Mouse (Mus musculus) kidney, embryonic 16.5 days (tissue): ENCODE data around the gene Bmp2k. TPM values are rescaled to one million over a fixed set of nuclear protein-coding genes. Genes with fewer than 3 reads are reported as not detected.
"Not testable (repeated sequence)": the region's sequence is repeated elsewhere in the genome, so short reads cannot be mapped to it uniquely, and the experiment has no call there.

ENCODE experiments used
- ATAC-seq: fragments of 200-750 bp; cut with Nextera tagmentation; 2 replicates; pipeline ENCODE4 v1.8.0; 2017; ENCODE audit warnings: moderate TSS enrichment; ENCODE audit not compliant: low FRiP score, low TSS enrichment
- H3K27ac ChIP-seq: fragments of 300-500 bp; sonication (generic); 2 replicates; pipeline ENCODE4 v1.5.1; 2014; ENCODE audit warnings: low read length
- H3K27me3 ChIP-seq: fragments of 300-500 bp; sonication (generic); 2 replicates; pipeline ENCODE4 v1.6.1; 2014; ENCODE audit warnings: low read length, control low read depth, mixed read lengths; ENCODE audit not compliant: insufficient read depth
- H3K36me3 ChIP-seq: fragments of 300-500 bp; sonication (generic); 2 replicates; pipeline ENCODE4 v1.6.1; 2014; ENCODE audit warnings: low read length, control low read depth, mixed read lengths; ENCODE audit not compliant: insufficient read depth
- H3K4me1 ChIP-seq: fragments of 300-500 bp; sonication (generic); 2 replicates; pipeline ENCODE4 v1.6.1; 2014; ENCODE audit warnings: low read length, control low read depth, mixed read lengths; ENCODE audit not compliant: insufficient read depth
- H3K4me2 ChIP-seq: fragments of 300-500 bp; sonication (generic); replicated peaks from 2 replicates; pipeline ENCODE4 v1.6.1; 2014; ENCODE audit warnings: low read depth, low read length
- H3K4me3 ChIP-seq: fragments of 300-500 bp; sonication (generic); 2 replicates; pipeline ENCODE4 v1.5.1; 2014; ENCODE audit warnings: mild to moderate bottlenecking, low read length
- H3K9ac ChIP-seq: fragments of 300-500 bp; sonication (generic); replicated peaks from 2 replicates; pipeline ENCODE4 v1.6.1; 2014; ENCODE audit warnings: low read length
- H3K9me3 ChIP-seq: fragments of 300-500 bp; sonication (generic); 2 replicates; pipeline ENCODE4 v1.6.1; 2016; ENCODE audit warnings: low read length, control low read depth
- WGBS: fragments of 180-500 bp; shearing (Covaris S2); extraction: QIAGEN DNeasy Blood & Tissue Kit; methylation state at CpG from one replicate; pipeline ENCODE4 v1.1.7; 2014; 5-methylcytosine and 5-hydroxymethylcytosine counted together
- polyA plus RNA-seq: library from polyadenylated mRNA; unstranded; fragments of >200 nt; fragmentation: Nextera tagmentation; extraction: Ambion mirVana; gene quantifications from 2 replicates; pipeline ENCODE4 v1.2.1, GENCODE M21; 2015

The Bmp2k gene
- polyA plus RNA-seq, 1 experiment from 2014 or later = 7.7 TPM

GRCm38 (mm10) chr5:97000524-97000923, 3.0 kb downstream of the Bmp2k start:
- no peak for ATAC-seq
- Histone ChIP-seq H3K4me2 (no peak overlapping the region), H3K9ac (no peak overlapping the region), H3K9me3 (no peaks in the 10 kb centered on the region), H3K27me3 (no peaks in the 10 kb centered on the region), H3K36me3 (no peaks in the 10 kb centered on the region), H3K4me3 (no peak overlapping the region), H3K27ac (no peak overlapping the region), H3K4me1 (peaks cover 44% of the 10 kb centered on the region)
- WGBS = 77% methylated on average over 5 of the region's 5 CpGs

GRCm38 (mm10) chr5:97001153-97001552, 3.7 kb downstream of the Bmp2k start:
- H3K27ac ChIP-seq = no peak overlapping the region
- no peak overlapping the region for H3K4me2 ChIP-seq
- no peak for ATAC-seq
- 88% methylated on average over 10 of the region's 10 CpGs for WGBS
- H3K4me1 ChIP-seq = peaks cover 40% of the 10 kb centered on the region
- no peaks in the 10 kb centered on the region for H3K27me3 ChIP-seq
- no peaks in the 10 kb centered on the region for H3K9me3 ChIP-seq
- no peak overlapping the region for H3K4me3 ChIP-seq
- no peak overlapping the region for H3K9ac ChIP-seq
- H3K36me3 ChIP-seq = no peaks in the 10 kb centered on the region

GRCm38 (mm10) chr5:97001571-97001970, 4.1 kb downstream of the Bmp2k start:
- ATAC-seq = no peak
- no peaks in the 10 kb centered on the region for H3K36me3 ChIP-seq
- H3K27ac ChIP-seq = no peak overlapping the region
- H3K4me2 ChIP-seq = no peak overlapping the region
- H3K4me1 ChIP-seq = peaks cover 36% of the 10 kb centered on the region
- H3K9me3 ChIP-seq = no peaks in the 10 kb centered on the region
- no peaks in the 10 kb centered on the region for H3K27me3 ChIP-seq
- H3K9ac ChIP-seq = no peak overlapping the region
- H3K4me3 ChIP-seq = no peak overlapping the region
- WGBS = 90% methylated on average over 5 of the region's 5 CpGs

- Histone ChIP-seq H3K4me3 (no peak overlapping the region), H3K4me2 (no peak overlapping the region), H3K9ac (no peak overlapping the region), H3K4me1 (peaks cover 32% of the 10 kb centered on the region), H3K36me3 (no peaks in the 10 kb centered on the region), H3K27me3 (no peaks in the 10 kb centered on the region), H3K9me3 (no peaks in the 10 kb centered on the region), H3K27ac (no peak overlapping the region)
- 82% methylated on average over 5 of the region's 5 CpGs for WGBS
- ATAC-seq = no peak
Measured at GRCm38 (mm10) chr5:97002336-97002735, 4.8 kb downstream of the Bmp2k start.

GRCm38 (mm10) chr5:97002937-97003336, 5.4 kb downstream of the Bmp2k start:
- ATAC-seq = no peak
- Histone ChIP-seq H3K9me3 (no peaks in the 10 kb centered on the region), H3K4me2 (no peak overlapping the region), H3K9ac (no peak overlapping the region), H3K27ac (no peak overlapping the region), H3K4me1 (peaks cover 32% of the 10 kb centered on the region), H3K27me3 (no peaks in the 10 kb centered on the region), H3K36me3 (no peaks in the 10 kb centered on the region), H3K4me3 (no peak overlapping the region)
- 77% methylated on average over 7 of the region's 7 CpGs for WGBS

- Histone ChIP-seq H3K9ac (no peak overlapping the region), H3K4me1 (peaks cover 25% of the 10 kb centered on the region), H3K4me3 (no peak overlapping the region), H3K36me3 (no peaks in the 10 kb centered on the region), H3K27ac (no peak overlapping the region), H3K9me3 (no peaks in the 10 kb centered on the region), H3K4me2 (no peak overlapping the region), H3K27me3 (no peaks in the 10 kb centered on the region)
- no peak for ATAC-seq
- 64% methylated on average over 23 of the region's 23 CpGs for WGBS
Measured at GRCm38 (mm10) chr5:97004178-97005030, 6.9 kb downstream of the Bmp2k start.

GRCm38 (mm10) chr5:97005891-97006290, 8.4 kb downstream of the Bmp2k start:
- H3K4me3 ChIP-seq = no peak overlapping the region
- no peak overlapping the region for H3K4me2 ChIP-seq
- peaks cover 22% of the 10 kb centered on the region for H3K4me1 ChIP-seq
- WGBS = 70% methylated on average over 2 of the region's 2 CpGs
- no peaks in the 10 kb centered on the region for H3K9me3 ChIP-seq
- H3K27me3 ChIP-seq = no peaks in the 10 kb centered on the region
- no peak for ATAC-seq
- H3K27ac ChIP-seq = no peak overlapping the region
- H3K9ac ChIP-seq = no peak overlapping the region
- no peaks in the 10 kb centered on the region for H3K36me3 ChIP-seq

- no peaks in the 10 kb centered on the region for H3K9me3 ChIP-seq
- no peak overlapping the region for H3K4me2 ChIP-seq
- no peak overlapping the region for H3K27ac ChIP-seq
- WGBS = 95% methylated on average over 3 of the region's 3 CpGs
- no peaks in the 10 kb centered on the region for H3K27me3 ChIP-seq
- H3K4me1 ChIP-seq = peaks cover 15% of the 10 kb centered on the region
- H3K4me3 ChIP-seq = no peak overlapping the region
- ATAC-seq = no peak
- no peaks in the 10 kb centered on the region for H3K36me3 ChIP-seq
- H3K9ac ChIP-seq = no peak overlapping the region
Measured at GRCm38 (mm10) chr5:97006929-97007328, 9.4 kb downstream of the Bmp2k start.

- Histone ChIP-seq H3K4me1 (peaks cover 15% of the 10 kb centered on the region), H3K27me3 (no peaks in the 10 kb centered on the region), H3K27ac (no peak overlapping the region), H3K9ac (no peak overlapping the region), H3K9me3 (no peaks in the 10 kb centered on the region), H3K4me2 (no peak overlapping the region), H3K4me3 (no peak overlapping the region), H3K36me3 (no peaks in the 10 kb centered on the region)
- WGBS = 86% methylated on average over 3 of the region's 3 CpGs
- ATAC-seq = no peak
Measured at GRCm38 (mm10) chr5:97007496-97007895, 10.0 kb downstream of the Bmp2k start.

- H3K9me3 ChIP-seq = not testable (repeated sequence)
- 97% methylated on average over 10 of the region's 10 CpGs for WGBS
Measured at GRCm38 (mm10) chr5:97009140-97009539, 11.7 kb downstream of the Bmp2k start.

More at GRCm38 (mm10) chr5:97009140-97009539, 11.7 kb downstream of the Bmp2k start:
- H3K4me1 ChIP-seq, H3K9ac ChIP-seq, H3K27ac ChIP-seq, H3K36me3 ChIP-seq, H3K4me3 ChIP-seq, H3K27me3 ChIP-seq, ATAC-seq, H3K4me2 ChIP-seq: not testable (repeated sequence)
